In genomic region chr5:53672352-53672751, GRCm38 (mm10) we compare ENCODE assay signal across 9 mouse cellular contexts. TPM values are rescaled to one million over a fixed set of nuclear protein-coding genes. Genes with fewer than 3 reads are reported as not detected.
DNase-seq lines count a peak whose midpoint lies in the region; ATAC-seq and TF ChIP-seq lines count a peak whose summit lies in the region.
"Had no signal": no experiment of that assay in that cellular context is flagged by ENCODE, and none has a peak within 500 bp of the region (broad histone marks: within the 10 kb centered on the region; RNA-seq: fewer than 3 reads in every experiment).

No protein-coding gene starts in this region.

- ATAC-seq in hindbrain, postnatal 0 days = peak; percentile 84
- ATAC-seq in megakaryocyte progenitor cell, adult 5-6 weeks (replicated peaks; ENCODE audit: poor library complexity) = peak; percentile 97
- no peak for ATAC-seq in erythroid progenitor cell, adult 5-6 weeks (replicated peaks; ENCODE audit: low FRiP score, poor library complexity, severe bottlenecking)

- TF ChIP-seq CTCF in hindbrain, postnatal 0 days (IDR thresholded peaks at IDR 0.05; ENCODE audit: low read depth) = peak; percentile 80

- WGBS in hindbrain, postnatal 0 days = 23% methylated on average over 5 of the region's 5 CpGs

- no peaks in the 10 kb centered on the region for H3K9me3 ChIP-seq in hindbrain, postnatal 0 days (ENCODE audit: low read length)

- H3K9ac ChIP-seq in hindbrain, postnatal 0 days (replicated peaks; ENCODE audit: low read length) = no peak overlapping the region

- H3K27ac ChIP-seq in hindbrain, postnatal 0 days = no peak overlapping the region

- H3K4me1 ChIP-seq in hindbrain, postnatal 0 days (ENCODE audit: insufficient read depth, low read length) = no peaks in the 10 kb centered on the region

- H3K36me3 ChIP-seq in hindbrain, postnatal 0 days (ENCODE audit: insufficient read depth, low read length) = no peaks in the 10 kb centered on the region

- no peaks in the 10 kb centered on the region for H3K27me3 ChIP-seq in hindbrain, postnatal 0 days (ENCODE audit: insufficient read depth, low read length)

- H3K4me3 ChIP-seq in hindbrain, postnatal 0 days (ENCODE audit: low read length) = no peak overlapping the region
- H3K4me3 ChIP-seq: myocyte had no signal

- H3K4me2 ChIP-seq in hindbrain, postnatal 0 days (ENCODE audit: low read depth, low read length) = no peak overlapping the region

- peak; percentile 78 for DNase-seq in WW6 (ENCODE audit: low read depth, low spot score)
- peak; percentile 25 for DNase-seq in cerebellum, adult 9-11 months
- peak; percentile 53 to 65 for DNase-seq in frontal cortex, postnatal 36 days (ENCODE audit: low spot score in 2 of 2)
- peak; percentile 83 for DNase-seq in hindbrain, postnatal 0 days (ENCODE audit: low spot score)
- DNase-seq in layer of hippocampus, postnatal 36 days = peak; percentile 41 to 56
- peak; percentile 35 for DNase-seq in right cerebral cortex, postnatal 25 days

RNA-seq across cellular contexts. Expression of gene Cckar, which starts 35.2 kb away (rescaled TPM):
- 0.58 and 0.97 TPM in 2 replicates for total RNA-seq in hindbrain, postnatal 0 days (2014; rRNA removed)
- 0.52 and 0.63 TPM in 2 replicates for polyA plus RNA-seq in hindbrain, postnatal 0 days (2015; fragmentation: Nextera tagmentation; extraction: Ambion mirVana)
- total RNA-seq in layer of hippocampus, postnatal 36 days (2021) = not detected
- total RNA-seq in megakaryocyte progenitor cell, adult 5-6 weeks (2015) = not detected in 2 replicates
- total RNA-seq in megakaryocyte progenitor cell, adult 5-6 weeks (2017) = not detected in 2 replicates
- not detected in 2 replicates for total RNA-seq in erythroid progenitor cell, adult 5-6 weeks (2015; ENCODE audit: low replicate concordance)
- total RNA-seq in erythroid progenitor cell, adult 5-6 weeks (2017; ENCODE audit: low replicate concordance) = not detected in 2 replicates
- polyA plus RNA-seq: myocyte had no signal

Comparison
In these comparisons a context has a peak if more than half of its experiments do, and no peak if none do; other contexts are left out.
1. DNase-seq: peak in every context shown above with its lines; median percentile 83 in hindbrain, postnatal 0 days; 78 in WW6; 59 in frontal cortex, postnatal 36 days; 48 in layer of hippocampus, postnatal 36 days; 35 in right cerebral cortex, postnatal 25 days; 25 in cerebellum, adult 9-11 months.